Mouse (Mus musculus) forebrain, embryonic 15.5 days (tissue): Measurements from ENCODE around the gene Adamts14. TPM values are rescaled to one million over a fixed set of nuclear protein-coding genes. Genes with fewer than 3 reads are reported as not detected.

ENCODE experiments used
- ATAC-seq: fragments of 200-750 bp; cut with Nextera tagmentation; replicated peaks from 2 replicates; pipeline ENCODE4 v1.8.0; 2017; ENCODE audit warnings: mild to moderate bottlenecking, moderate TSS enrichment, moderate library complexity
- H3K27ac ChIP-seq: fragments of 300-500 bp; sonication (generic); replicated peaks from 2 replicates; pipeline ENCODE4 v1.5.1; 2015; ENCODE audit warnings: mild to moderate bottlenecking, inconsistent platforms
- H3K27me3 ChIP-seq: fragments of 300-500 bp; sonication (generic); 2 replicates; pipeline ENCODE4 v1.6.1; 2015; ENCODE audit warnings: inconsistent platforms
- H3K36me3 ChIP-seq: fragments of 300-500 bp; sonication (generic); 2 replicates; pipeline ENCODE4 v1.6.1; 2015; ENCODE audit warnings: mild to moderate bottlenecking, inconsistent platforms
- H3K4me1 ChIP-seq: fragments of 300-500 bp; sonication (generic); 2 replicates; pipeline ENCODE4 v1.6.1; 2015; ENCODE audit warnings: inconsistent platforms
- H3K4me2 ChIP-seq: fragments of 300-500 bp; sonication (generic); replicated peaks from 2 replicates; pipeline ENCODE4 v1.6.1; 2015; ENCODE audit warnings: mild to moderate bottlenecking, inconsistent platforms
- H3K4me3 ChIP-seq: fragments of 300-500 bp; sonication (generic); 2 replicates; pipeline ENCODE4 v1.5.1; 2015; ENCODE audit warnings: mild to moderate bottlenecking, inconsistent platforms
- H3K9ac ChIP-seq: fragments of 300-500 bp; sonication (generic); replicated peaks from 2 replicates; pipeline ENCODE4 v1.6.1; 2015; ENCODE audit warnings: mild to moderate bottlenecking, inconsistent platforms
- H3K9me3 ChIP-seq: fragments of 300-500 bp; sonication (generic); 2 replicates; pipeline ENCODE4 v1.6.1; 2016; ENCODE audit warnings: inconsistent platforms
- WGBS: fragments of 180-500 bp; shearing (Covaris S2); methylation state at CpG from one replicate; pipeline ENCODE4 v1.1.7; 2015; ENCODE audit warnings: mixed read lengths; 5-methylcytosine and 5-hydroxymethylcytosine counted together
- polyA plus RNA-seq: library from polyadenylated mRNA; unstranded; fragments of >200 nt; fragmentation: Nextera tagmentation; extraction: Ambion mirVana; gene quantifications from 2 replicates; pipeline ENCODE4 v1.2.1, GENCODE M21; 2015

The Adamts14 gene
- polyA plus RNA-seq, 1 experiment from 2014 or later = 0.13 TPM

GRCm38 (mm10) chr10:61171654-61172053, 101.6 kb downstream of the Adamts14 start, which contains the start of gene Tbata:
TSS of gene Tbata (plus strand) at chr10:61171954.
- Histone ChIP-seq H3K4me3 (no peak within 1 kb of the TSS), H3K4me1 (peaks cover 6% of the 10 kb centered on the region; the same call in 1 of the 2 replicates), H3K9ac (no peak within 1 kb of the TSS), H3K36me3 (no peaks in the 10 kb centered on the region), H3K27me3 (no peaks in the 10 kb centered on the region), H3K4me2 (no peak within 1 kb of the TSS), H3K9me3 (no peaks in the 10 kb centered on the region), H3K27ac (no peak within 1 kb of the TSS)
- no peak for ATAC-seq
- WGBS = 67% methylated on average over 3 of the region's 3 CpGs

GRCm38 (mm10) chr10:61168393-61168792, 104.8 kb downstream of the Adamts14 start:
- Histone ChIP-seq H3K27me3 (no peaks in the 10 kb centered on the region), H3K4me2 (no peak overlapping the region), H3K4me1 (no peaks in the 10 kb centered on the region), H3K9me3 (no peaks in the 10 kb centered on the region), H3K4me3 (no peak overlapping the region), H3K27ac (no peak overlapping the region), H3K36me3 (no peaks in the 10 kb centered on the region), H3K9ac (no peak overlapping the region)
- no peak for ATAC-seq
- WGBS = 55% methylated on average over 2 of the region's 2 CpGs

- Histone ChIP-seq H3K4me2 (no peak overlapping the region), H3K27me3 (no peaks in the 10 kb centered on the region), H3K4me1 (no peaks in the 10 kb centered on the region), H3K9ac (no peak overlapping the region), H3K9me3 (no peaks in the 10 kb centered on the region), H3K27ac (no peak overlapping the region), H3K36me3 (no peaks in the 10 kb centered on the region), H3K4me3 (no peak overlapping the region)
- WGBS = 73% methylated on average over 9 of the region's 9 CpGs
- ATAC-seq = no peak
Measured at GRCm38 (mm10) chr10:61167333-61168096, 105.7 kb downstream of the Adamts14 start.

DNA sequence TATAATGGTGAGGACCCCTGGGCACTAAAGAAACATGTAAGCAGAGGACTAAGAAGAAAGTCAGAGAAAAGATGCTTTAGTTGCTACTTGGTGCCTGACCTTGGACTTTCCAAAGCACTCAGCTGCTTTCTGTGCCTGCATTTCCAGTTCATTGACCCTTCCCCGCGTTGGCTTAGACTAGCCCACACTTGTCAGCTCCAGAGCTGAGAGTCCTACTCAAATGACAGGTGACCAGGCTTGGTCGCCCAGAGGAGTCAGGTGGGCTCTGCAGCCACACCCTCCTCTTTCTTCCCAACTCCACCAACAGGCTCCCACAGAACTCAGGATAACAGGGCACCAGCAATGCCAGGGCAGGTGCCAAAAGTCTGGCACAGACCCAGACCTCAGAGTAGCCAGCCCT, 110.9 kb downstream of the Adamts14 start:
- Histone ChIP-seq H3K4me3 (no peak overlapping the region), H3K4me2 (no peak overlapping the region), H3K27me3 (no peaks in the 10 kb centered on the region), H3K9ac (no peak overlapping the region), H3K4me1 (no peaks in the 10 kb centered on the region), H3K27ac (no peak overlapping the region), H3K9me3 (no peaks in the 10 kb centered on the region), H3K36me3 (no peaks in the 10 kb centered on the region)
- no peak for ATAC-seq
- 79% methylated on average over 3 of the region's 3 CpGs for WGBS

- no peaks in the 10 kb centered on the region for H3K36me3 ChIP-seq
- H3K9ac ChIP-seq = no peak overlapping the region
- H3K9me3 ChIP-seq = no peaks in the 10 kb centered on the region
- no peak overlapping the region for H3K4me2 ChIP-seq
- H3K4me3 ChIP-seq = no peak overlapping the region
- no peaks in the 10 kb centered on the region for H3K27me3 ChIP-seq
- no peaks in the 10 kb centered on the region for H3K4me1 ChIP-seq
- no peak overlapping the region for H3K27ac ChIP-seq
- no peak for ATAC-seq
- 76% methylated on average over 4 of the region's 4 CpGs for WGBS
Measured at GRCm38 (mm10) chr10:61160671-61161070, 112.6 kb downstream of the Adamts14 start.

DNA sequence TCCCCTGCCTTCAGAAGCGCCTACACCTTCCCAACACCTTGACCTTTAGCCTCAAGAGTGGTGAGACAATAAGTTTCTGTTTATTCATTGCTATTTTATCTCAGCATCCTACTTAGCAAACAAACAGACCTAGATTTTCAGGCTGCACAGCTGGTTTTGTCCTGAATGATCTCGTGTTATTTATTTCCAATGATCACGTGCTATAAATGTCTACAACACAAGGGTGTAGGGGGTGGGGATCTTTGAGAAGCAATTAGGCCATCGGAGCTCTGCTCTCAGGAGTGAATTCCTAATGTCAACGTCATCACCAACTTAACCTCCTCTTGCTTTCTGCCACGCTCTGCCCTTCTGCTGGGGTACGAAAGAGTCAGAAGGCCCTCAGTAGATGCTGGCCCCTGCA, 113.1 kb downstream of the Adamts14 start:
- Histone ChIP-seq H3K36me3 (no peaks in the 10 kb centered on the region), H3K4me2 (no peak overlapping the region), H3K9ac (no peak overlapping the region), H3K4me1 (no peaks in the 10 kb centered on the region), H3K9me3 (no peaks in the 10 kb centered on the region), H3K4me3 (no peak overlapping the region), H3K27me3 (no peaks in the 10 kb centered on the region), H3K27ac (no peak overlapping the region)
- ATAC-seq = no peak
- 84% methylated on average over 7 of the region's 7 CpGs for WGBS

GRCm38 (mm10) chr10:61158594-61158993, 114.6 kb downstream of the Adamts14 start:
- Histone ChIP-seq H3K4me3 (no peak overlapping the region), H3K9ac (no peak overlapping the region), H3K4me2 (no peak overlapping the region), H3K36me3 (no peaks in the 10 kb centered on the region), H3K27ac (no peak overlapping the region), H3K27me3 (no peaks in the 10 kb centered on the region), H3K4me1 (no peaks in the 10 kb centered on the region), H3K9me3 (no peaks in the 10 kb centered on the region)
- no peak for ATAC-seq
- 87% methylated on average over 3 of the region's 3 CpGs for WGBS

- Histone ChIP-seq H3K4me3 (no peak overlapping the region), H3K27ac (no peak overlapping the region), H3K9ac (no peak overlapping the region), H3K4me2 (no peak overlapping the region), H3K4me1 (no peaks in the 10 kb centered on the region), H3K36me3 (no peaks in the 10 kb centered on the region), H3K9me3 (no peaks in the 10 kb centered on the region), H3K27me3 (no peaks in the 10 kb centered on the region)
- ATAC-seq = no peak
- 97% methylated on average over 2 of the region's 2 CpGs for WGBS
Measured at GRCm38 (mm10) chr10:61156453-61156852, 116.8 kb downstream of the Adamts14 start.

GRCm38 (mm10) chr10:61155611-61156010, 117.6 kb downstream of the Adamts14 start:
- Histone ChIP-seq H3K9ac (no peak overlapping the region), H3K27ac (no peak overlapping the region), H3K4me1 (no peaks in the 10 kb centered on the region), H3K4me3 (no peak overlapping the region), H3K4me2 (no peak overlapping the region), H3K27me3 (no peaks in the 10 kb centered on the region), H3K36me3 (no peaks in the 10 kb centered on the region), H3K9me3 (no peaks in the 10 kb centered on the region)
- ATAC-seq = no peak
- 91% methylated on average over 3 of the region's 3 CpGs for WGBS

GRCm38 (mm10) chr10:61152131-61152530, 121.1 kb downstream of the Adamts14 start:
- Histone ChIP-seq H3K27ac (no peak overlapping the region), H3K9me3 (no peaks in the 10 kb centered on the region), H3K4me1 (no peaks in the 10 kb centered on the region), H3K9ac (no peak overlapping the region), H3K36me3 (no peaks in the 10 kb centered on the region), H3K4me2 (no peak overlapping the region), H3K4me3 (no peak overlapping the region), H3K27me3 (no peaks in the 10 kb centered on the region)
- ATAC-seq = no peak

DNA sequence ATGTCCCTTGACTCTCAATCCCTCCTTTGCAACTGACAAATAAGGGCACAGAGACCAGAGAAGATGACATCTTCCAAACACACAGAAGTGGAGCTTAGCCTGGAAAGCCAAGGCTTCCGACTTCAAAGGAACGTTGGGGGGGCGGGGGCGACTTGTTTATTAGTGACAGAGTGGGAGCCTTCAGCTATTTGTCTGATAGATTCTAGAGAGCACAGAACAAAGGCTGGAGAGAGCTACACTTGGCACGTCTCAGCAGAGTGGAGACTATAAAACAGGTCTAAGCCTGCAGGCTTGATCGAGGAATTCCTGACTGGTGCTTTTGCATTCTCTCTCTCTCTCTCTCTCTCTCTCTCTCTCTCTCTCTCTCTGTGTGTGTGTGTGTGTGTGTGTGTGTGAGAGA, 122.6 kb downstream of the Adamts14 start:
- H3K27me3 ChIP-seq = no peaks in the 10 kb centered on the region
- H3K4me1 ChIP-seq = peaks cover 2% of the 10 kb centered on the region
- no peak overlapping the region for H3K4me3 ChIP-seq
- H3K9ac ChIP-seq = no peak overlapping the region
- H3K9me3 ChIP-seq = no peaks in the 10 kb centered on the region
- H3K4me2 ChIP-seq = no peak overlapping the region
- ATAC-seq = no peak
- H3K27ac ChIP-seq = no peak overlapping the region
- 40% methylated on average over 6 of the region's 6 CpGs for WGBS
- H3K36me3 ChIP-seq = no peaks in the 10 kb centered on the region

- Histone ChIP-seq H3K9ac (no peak overlapping the region), H3K4me3 (no peak overlapping the region), H3K4me1 (peaks cover 8% of the 10 kb centered on the region), H3K4me2 (no peak overlapping the region), H3K36me3 (no peaks in the 10 kb centered on the region), H3K27me3 (no peaks in the 10 kb centered on the region), H3K27ac (no peak overlapping the region), H3K9me3 (no peaks in the 10 kb centered on the region)
- WGBS = 83% methylated on average over 3 of the region's 3 CpGs
- no peak for ATAC-seq
Measured at GRCm38 (mm10) chr10:61149476-61149875, 123.8 kb downstream of the Adamts14 start.
